Mouse (Mus musculus) heart, adult 2 months (tissue): Measurements from ENCODE around the gene Slc12a5. TPM values are rescaled to one million over a fixed set of nuclear protein-coding genes. Genes with fewer than 3 reads are reported as not detected.

Experiments used
- DNase-seq, 2 experiments: peaks; one replicate each; pipeline ENCODE4 v3.0.0; 2021
- H3K27ac ChIP-seq: fragments of 200-600 bp; 2 replicates; pipeline ENCODE4 v1.8.1; 2022
- H3K27me3 ChIP-seq: fragments of 200-500 bp; 2 replicates; pipeline ENCODE4 v1.6.1; 2012; ENCODE audit warnings: mild to moderate bottlenecking, low read length, inconsistent platforms, mixed read lengths; ENCODE audit not compliant: control insufficient read depth, insufficient read depth
- H3K36me3 ChIP-seq: fragments of 200-500 bp; 2 replicates; pipeline ENCODE4 v1.6.1; 2012; ENCODE audit warnings: low read length, inconsistent platforms; ENCODE audit not compliant: control insufficient read depth, insufficient read depth
- H3K4me1 ChIP-seq: fragments of 200-500 bp; 2 replicates; pipeline ENCODE4 v1.6.1; 2011; ENCODE audit warnings: low read length; ENCODE audit not compliant: control insufficient read depth, insufficient read depth
- H3K4me3 ChIP-seq: fragments of 200-600 bp; 2 replicates; pipeline ENCODE4 v1.8.1; 2022
- H3K79me2 ChIP-seq: fragments of 200-500 bp; replicated peaks from 2 replicates; pipeline ENCODE4 v1.6.1; 2012; ENCODE audit warnings: mild to moderate bottlenecking, inconsistent platforms, low read length, moderate library complexity, mixed read lengths; ENCODE audit not compliant: control insufficient read depth, insufficient read depth
- H3K9ac ChIP-seq: fragments of 200-500 bp; 2 replicates; pipeline ENCODE4 v1.6.1; 2012; ENCODE audit warnings: low read depth, mild to moderate bottlenecking, control low read depth, inconsistent platforms, low read length, mixed read lengths
- CTCF ChIP-seq: fragments of 200-600 bp; IDR thresholded peaks from 2 replicates; pipeline ENCODE4 v1.8.1; 2022; ENCODE audit warnings: antibody characterized with exemption, mild to moderate bottlenecking, moderate library complexity
- EP300 ChIP-seq: fragments of 200-500 bp; IDR thresholded peaks from 2 replicates; pipeline ENCODE4 v1.6.1; 2011; ENCODE audit warnings: low read depth, low read length, control low read depth; ENCODE audit not compliant: insufficient read depth
- POLR2A ChIP-seq: fragments of 200-500 bp; IDR thresholded peaks from 2 replicates; pipeline ENCODE4 v1.6.1; 2011; ENCODE audit warnings: mild to moderate bottlenecking, low read depth, low read length, control low read depth; ENCODE audit not compliant: insufficient read depth
- WGBS: fragments of 180-500 bp; shearing (Covaris S2); methylation state at CpG from one replicate; pipeline ENCODE4 v1.1.7; 2018; 5-methylcytosine and 5-hydroxymethylcytosine counted together
- intact Hi-C: fragments of 180-260 bp; cut with DNase I; formaldehyde crosslinking; loops from one replicate; pipeline ENCODE4 v1.15.1; 2025
- polyA plus RNA-seq: library from polyadenylated mRNA; depleted of rRNA; stranded (reverse); fragments of >200 nt; gene quantifications from 2 replicates; pipeline ENCODE4 v1.2.3, GENCODE M21; 2012
- total RNA-seq, 2 experiments: library from RNA; stranded (reverse); gene quantifications; 2 replicates each; pipeline ENCODE4 v1.2.3; 2021

Gene Slc12a5
- total and polyA plus RNA-seq, 3 experiments: 1.5 to 2.3 (median 2.2) TPM

DNA sequence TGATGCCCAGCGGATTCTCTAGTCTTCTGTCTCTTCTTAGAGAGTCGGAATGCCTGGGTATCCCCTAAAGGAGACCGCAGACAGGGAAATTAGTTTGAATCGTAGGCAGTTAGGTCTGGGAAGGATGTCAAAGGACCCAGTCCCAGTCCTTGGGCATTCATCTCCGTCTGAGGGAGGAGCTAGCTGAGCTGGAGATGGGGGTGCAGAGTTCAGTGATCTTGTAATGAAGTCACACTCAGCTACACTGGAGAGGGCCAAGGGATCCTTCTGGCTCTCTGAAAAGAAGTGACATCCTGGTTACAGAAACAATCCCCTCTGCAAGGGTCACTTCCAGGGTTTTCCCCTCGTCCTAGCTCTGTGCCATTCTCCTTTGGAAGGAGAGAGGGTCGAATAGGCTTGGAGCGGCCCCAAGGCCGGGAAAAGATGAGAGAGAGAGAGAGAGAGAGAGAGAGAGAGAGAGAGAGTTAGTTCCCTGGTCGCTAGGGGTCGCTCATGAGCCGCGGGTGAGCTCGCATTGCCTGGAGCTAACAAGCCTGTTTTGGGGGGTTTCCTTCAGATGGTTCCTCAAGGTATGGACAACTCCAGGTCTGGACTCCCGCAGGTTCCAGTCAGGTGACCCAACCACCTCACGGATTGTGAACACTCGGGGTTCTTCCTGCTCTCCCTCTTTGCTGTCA is 1.0 kb downstream of the Slc12a5 start:
- no peaks in the 10 kb centered on the region for H3K36me3 ChIP-seq
- H3K9ac ChIP-seq: no peak overlapping the region
- H3K27ac ChIP-seq: no peak overlapping the region
- H3K4me3 ChIP-seq: no peak overlapping the region
- intact Hi-C loops: loop anchor here (2.0 kb wide), 1 partner anchor 107 kb away; no protein-coding TSS in a partner anchor
- TF ChIP-seq POLR2A (no peak), CTCF (peak; percentile 78)
- no peaks in the 10 kb centered on the region; the same call in 1 of the 2 replicates for H3K4me1 ChIP-seq
- peak; percentile 53 to 74 for DNase-seq
- WGBS: 7% methylated on average over 17 of the region's 17 CpGs
- no peaks in the 10 kb centered on the region; the same call in 1 of the 2 replicates for H3K27me3 ChIP-seq
- H3K79me2 ChIP-seq: no peaks in the 10 kb centered on the region

DNA sequence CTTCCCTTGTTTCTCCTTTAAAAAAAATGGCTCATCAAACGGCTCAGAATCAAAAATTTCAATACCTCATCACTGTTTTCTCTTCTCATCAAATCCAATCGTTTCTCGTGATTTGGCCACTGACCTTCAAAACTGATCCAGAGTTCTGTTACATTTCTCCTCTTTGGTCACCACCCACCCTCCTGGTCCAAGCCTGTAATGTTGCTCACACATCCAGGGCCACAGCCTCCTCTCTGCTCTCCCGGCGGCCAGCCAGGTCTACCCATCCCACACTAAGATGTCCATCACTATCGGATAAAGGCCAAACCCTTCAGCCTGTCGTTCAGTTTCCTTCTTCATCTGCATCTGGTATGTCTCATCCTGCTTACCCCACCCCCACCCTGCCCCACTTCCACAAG is 1.6 kb downstream of the Slc12a5 start:
- no peak overlapping the region for H3K9ac ChIP-seq
- no peak for DNase-seq
- intact Hi-C loops: loop anchor here (2.0 kb wide), 1 partner anchor 107 kb away; no protein-coding TSS in a partner anchor
- no peaks in the 10 kb centered on the region for H3K79me2 ChIP-seq
- no peaks in the 10 kb centered on the region for H3K36me3 ChIP-seq
- no peak overlapping the region for H3K27ac ChIP-seq
- TF ChIP-seq EP300 (no peak), CTCF (no peak), POLR2A (no peak)
- H3K27me3 ChIP-seq: no peaks in the 10 kb centered on the region; the same call in 1 of the 2 replicates
- no peak overlapping the region for H3K4me3 ChIP-seq
- H3K4me1 ChIP-seq: no peaks in the 10 kb centered on the region; the same call in 1 of the 2 replicates
- WGBS: 35% methylated on average over 7 of the region's 7 CpGs

- Histone ChIP-seq H3K9ac (no peak overlapping the region), H3K36me3 (no peaks in the 10 kb centered on the region), H3K27me3 (peaks cover 9% of the 10 kb centered on the region), H3K79me2 (no peaks in the 10 kb centered on the region), H3K4me3 (no peak overlapping the region), H3K27ac (no peak overlapping the region), H3K4me1 (no peaks in the 10 kb centered on the region; the same call in 1 of the 2 replicates)
- intact Hi-C loops: loop anchor here (2.0 kb wide), 1 partner anchor 68 kb away; no protein-coding TSS in a partner anchor
- WGBS: 45% methylated on average over 9 of the region's 9 CpGs
- no peak for DNase-seq
- TF ChIP-seq CTCF: no peak
- no peak for TF ChIP-seq POLR2A
- no peak for TF ChIP-seq EP300
These were observed 3.8 kb downstream of the Slc12a5 start for GRCm38 (mm10) chr2:164964242-164964894.

GRCm38 (mm10) chr2:164964981-164965380 is 4.4 kb downstream of the Slc12a5 start:
- Histone ChIP-seq H3K36me3 (no peaks in the 10 kb centered on the region), H3K27me3 (peaks cover 9% of the 10 kb centered on the region), H3K4me1 (no peaks in the 10 kb centered on the region; the same call in 1 of the 2 replicates), H3K79me2 (no peaks in the 10 kb centered on the region), H3K9ac (no peak overlapping the region), H3K4me3 (no peak overlapping the region), H3K27ac (no peak overlapping the region)
- TF ChIP-seq EP300: no peak
- no peak for TF ChIP-seq CTCF
- no peak for TF ChIP-seq POLR2A
- intact Hi-C loops: loop anchor here (2.0 kb wide), 1 partner anchor 68 kb away; no protein-coding TSS in a partner anchor
- 75% methylated on average over 1 of the region's 1 CpGs for WGBS
- DNase-seq: no peak

DNA sequence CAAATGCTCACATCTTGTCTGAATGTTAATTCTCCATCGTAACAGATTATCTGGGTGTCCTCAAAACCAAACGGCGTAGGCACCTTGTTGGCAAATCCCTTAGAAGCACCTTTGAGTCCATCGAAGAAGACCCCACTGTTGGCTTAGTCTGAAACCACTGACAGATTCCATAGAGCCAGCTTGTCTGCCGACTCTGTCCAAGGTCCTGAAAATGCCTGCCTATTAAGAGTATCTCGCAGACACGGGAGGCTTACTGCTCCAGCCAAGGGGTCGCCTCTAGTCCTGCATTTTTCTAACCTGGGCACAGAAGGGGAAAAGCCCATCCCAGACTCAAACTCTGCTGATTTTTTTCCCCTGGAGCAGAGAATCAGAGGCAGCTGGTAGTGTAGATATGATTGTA is 5.8 kb downstream of the Slc12a5 start:
- 13% methylated on average over 8 of the region's 8 CpGs for WGBS
- intact Hi-C loops: no loop called here
- Histone ChIP-seq H3K4me3 (no peak overlapping the region), H3K27ac (no peak overlapping the region), H3K9ac (no peak overlapping the region), H3K79me2 (no peaks in the 10 kb centered on the region), H3K27me3 (peaks cover 13% of the 10 kb centered on the region), H3K4me1 (no peaks in the 10 kb centered on the region), H3K36me3 (no peaks in the 10 kb centered on the region)
- no peak for DNase-seq
- TF ChIP-seq POLR2A (no peak), CTCF (no peak), EP300 (no peak)

- Histone ChIP-seq H3K9ac (no peak overlapping the region), H3K27ac (no peak overlapping the region), H3K4me1 (no peaks in the 10 kb centered on the region), H3K27me3 (peaks cover 13% of the 10 kb centered on the region), H3K79me2 (no peaks in the 10 kb centered on the region), H3K36me3 (no peaks in the 10 kb centered on the region), H3K4me3 (no peak overlapping the region)
- no peak for DNase-seq
- WGBS: 16% methylated on average over 6 of the region's 6 CpGs
- intact Hi-C loops: no loop called here
- TF ChIP-seq POLR2A: no peak
- no peak for TF ChIP-seq EP300
These were observed 6.6 kb downstream of the Slc12a5 start for GRCm38 (mm10) chr2:164967193-164967592.
